In the genomic region with DNA sequence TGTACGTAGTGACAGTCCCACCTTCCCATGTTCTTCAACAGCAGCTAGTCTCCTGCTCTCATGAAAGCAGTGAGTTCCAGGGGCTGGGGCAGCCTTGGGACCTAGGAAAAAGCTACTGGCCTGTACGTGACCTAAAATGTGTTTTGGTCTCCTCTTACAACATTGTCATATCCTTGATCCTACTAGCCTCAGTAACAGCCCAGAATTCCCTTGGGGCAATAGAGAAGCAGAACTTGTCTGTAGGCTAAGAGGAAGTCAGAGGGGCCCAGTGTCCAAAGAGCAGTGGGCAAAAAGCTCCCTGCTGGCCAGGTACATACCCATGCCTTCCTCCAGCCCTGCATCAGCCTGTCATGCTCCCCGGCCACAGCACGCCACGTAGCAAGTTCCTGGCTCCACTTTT, we compare ENCODE assay signal across 22 mouse cellular contexts.
"Had no signal": no experiment of that assay in that cellular context is flagged by ENCODE, and none has a peak within 500 bp of the region (broad histone marks: within the 10 kb centered on the region; RNA-seq: fewer than 3 reads in every experiment).

No protein-coding gene starts in this region.

- H3K4me1 ChIP-seq: lung, embryonic 15.5 days; midbrain, embryonic 10.5 days; midbrain, embryonic 12.5 days; neural tube, embryonic 12.5 days; stomach, embryonic 15.5 days had no signal

- DNase-seq: liver, embryonic 13.5 days; liver, postnatal 0 days; lung, adult 2 months; lung, postnatal 14 days; midbrain, embryonic 14.5 days; retina, postnatal 1 day; right cerebral cortex, adult 18-20 months; right cerebral cortex, postnatal 25 days; right cerebral cortex, postnatal 4 days; spleen, adult 18-20 months; thymus, adult 2 months; thymus, postnatal 25 days; thymus, postnatal 4 days had no signal

- H3K4me3 ChIP-seq: liver, embryonic 13.5 days; liver, embryonic 15.5 days; lung, embryonic 15.5 days; midbrain, embryonic 10.5 days; midbrain, embryonic 12.5 days; neural tube, embryonic 12.5 days; stomach, embryonic 15.5 days had no signal

- ATAC-seq: liver, postnatal 0 days; lung, postnatal 0 days; midbrain, embryonic 16.5 days had no signal

- H3K27ac ChIP-seq: liver, embryonic 15.5 days; lung, embryonic 15.5 days; macrophage; midbrain, embryonic 10.5 days; midbrain, embryonic 12.5 days; neural tube, embryonic 12.5 days; stomach, embryonic 15.5 days had no signal

- H3K4me2 ChIP-seq: liver, embryonic 13.5 days; liver, embryonic 15.5 days; lung, embryonic 15.5 days; midbrain, embryonic 12.5 days; neural tube, embryonic 12.5 days; stomach, embryonic 15.5 days had no signal

- H3K27me3 ChIP-seq: liver, embryonic 13.5 days; liver, embryonic 15.5 days; lung, embryonic 15.5 days; midbrain, embryonic 12.5 days; neural tube, embryonic 12.5 days; stomach, embryonic 15.5 days had no signal

- H3K9me3 ChIP-seq: liver, embryonic 13.5 days; liver, embryonic 15.5 days; lung, embryonic 15.5 days; midbrain, embryonic 10.5 days; midbrain, embryonic 12.5 days; neural tube, embryonic 12.5 days; stomach, embryonic 15.5 days had no signal

- H3K9ac ChIP-seq: liver, embryonic 13.5 days; liver, embryonic 15.5 days; liver, postnatal 0 days; lung, embryonic 15.5 days; midbrain, embryonic 12.5 days; neural tube, embryonic 12.5 days; stomach, embryonic 15.5 days had no signal
